8 mouse cellular contexts compared by ENCODE assay signal in the genomic region with DNA sequence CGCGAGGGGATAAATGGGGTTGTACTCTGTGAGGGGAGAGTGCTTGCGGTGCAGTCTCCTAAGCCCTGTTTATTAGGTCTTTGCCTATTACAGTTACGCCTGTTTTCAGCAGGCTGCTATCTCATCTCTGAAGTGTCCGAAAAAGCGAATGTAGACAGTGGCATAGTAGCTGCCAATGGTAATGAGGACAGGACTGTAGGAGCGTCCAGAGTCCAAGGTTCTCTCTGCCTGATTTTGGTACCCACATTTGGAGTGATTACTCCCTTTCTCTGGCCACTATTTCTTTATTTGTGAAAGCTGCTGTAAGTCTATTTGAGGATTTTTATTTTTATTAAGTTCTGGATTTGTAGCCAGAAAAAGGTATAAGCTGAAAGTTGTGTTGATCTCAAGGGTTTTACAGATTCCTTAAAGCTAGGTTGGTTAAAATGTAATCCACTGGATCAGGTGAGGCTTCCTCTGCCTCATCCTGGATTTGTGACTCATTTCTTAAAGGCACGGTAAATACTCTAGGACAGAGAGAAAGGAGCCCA. TPM values are rescaled to one million over a fixed set of nuclear protein-coding genes. Genes with fewer than 3 reads are reported as not detected.
DNase-seq lines count a peak whose midpoint lies in the region; ATAC-seq lines count a peak whose summit lies in the region.

Psmd5 (minus strand) TSS at position 153 of the 530 bp plus-strand sequence.

- H3K4me2 ChIP-seq in lung, embryonic 16.5 days (ENCODE audit: low read depth, low read length) = peak within 1 kb of the TSS; percentile 59
- H3K4me2 ChIP-seq in midbrain, embryonic 13.5 days (replicated peaks) = peak within 1 kb of the TSS; percentile 36

- peak within 1 kb of the TSS; percentile 38 for H3K4me3 ChIP-seq in lung, embryonic 16.5 days (ENCODE audit: low read length)
- H3K4me3 ChIP-seq in midbrain, embryonic 13.5 days (replicated peaks) = peak within 1 kb of the TSS; percentile 15

- H3K36me3 ChIP-seq in lung, embryonic 16.5 days (ENCODE audit: control insufficient read depth, insufficient read depth, low read length) = no peaks in the 10 kb centered on the region
- no peaks in the 10 kb centered on the region for H3K36me3 ChIP-seq in midbrain, embryonic 13.5 days

- H3K27me3 ChIP-seq in lung, embryonic 16.5 days (ENCODE audit: control insufficient read depth, insufficient read depth, low read depth, low read length) = peaks cover 11% of the 10 kb centered on the region
- H3K27me3 ChIP-seq in midbrain, embryonic 13.5 days = peaks cover 54% of the 10 kb centered on the region

- 10% methylated on average over 8 of the region's 8 CpGs for WGBS in lung, embryonic 16.5 days
- WGBS in midbrain, embryonic 13.5 days = 12% methylated on average over 8 of the region's 8 CpGs

- no peak within 1 kb of the TSS for H3K27ac ChIP-seq in lung, embryonic 16.5 days (ENCODE audit: low read length)
- H3K27ac ChIP-seq in midbrain, embryonic 13.5 days = no peak within 1 kb of the TSS

- intact Hi-C loops in heart, postnatal 25 days (cut with DNase I) = no loop called here

- no peak for DNase-seq in lung, postnatal 10 days
- no peak for DNase-seq in heart, postnatal 25 days (ENCODE audit: low spot score)
- no peak for DNase-seq in layer of hippocampus, postnatal 14 days (ENCODE audit: low spot score in 2 of 2)
- no peak for DNase-seq in cerebellum, adult 9-10 months
- DNase-seq in frontal cortex, postnatal 36 days (ENCODE audit: low spot score in 2 of 2) = no peak

- peak within 1 kb of the TSS; percentile 60 for H3K9ac ChIP-seq in lung, embryonic 16.5 days (ENCODE audit: low read length)
- H3K9ac ChIP-seq in midbrain, embryonic 13.5 days (replicated peaks) = peak within 1 kb of the TSS; percentile 36

- no peak for ATAC-seq in lung, embryonic 16.5 days (ENCODE audit: low read depth)
- ATAC-seq in erythroblast, adult 5-6 weeks (replicated peaks; ENCODE audit: low FRiP score, poor library complexity, severe bottlenecking) = no peak
- no peak for ATAC-seq in midbrain, embryonic 13.5 days

- H3K9me3 ChIP-seq in lung, embryonic 16.5 days (ENCODE audit: control insufficient read depth, low read length) = no peaks in the 10 kb centered on the region
- H3K9me3 ChIP-seq in midbrain, embryonic 13.5 days = no peaks in the 10 kb centered on the region

- peaks cover 11% of the 10 kb centered on the region for H3K4me1 ChIP-seq in lung, embryonic 16.5 days (replicated peaks; ENCODE audit: control insufficient read depth, insufficient read depth, low read length)
- peaks cover 15% of the 10 kb centered on the region for H3K4me1 ChIP-seq in midbrain, embryonic 13.5 days (replicated peaks)

RNA-seq across cellular contexts. Expression of gene Psmd5, which starts in this region (rescaled TPM):
- 104 and 106 TPM in 2 replicates for polyA plus RNA-seq in lung, embryonic 16.5 days (2015; fragmentation: Nextera tagmentation; extraction: Ambion mirVana)
- total RNA-seq in erythroblast, adult 5-6 weeks (2015; ENCODE audit: low replicate concordance) = 18.0 and 64.0 TPM in 2 replicates
- total RNA-seq in erythroblast, adult 5-6 weeks (2017; ENCODE audit: low replicate concordance) = 11.8 and 25.0 TPM in 2 replicates
- 10 to 100 TPM; 11.9 to 16.3 TPM for total RNA-seq in heart, postnatal 25 days (2021)
- 10 to 100 TPM; 37.3 to 42.7 TPM for total RNA-seq in layer of hippocampus, postnatal 14 days (2021)
- polyA plus RNA-seq in midbrain, embryonic 13.5 days (2015; fragmentation: Nextera tagmentation; extraction: Ambion mirVana) = 104 and 110 TPM in 2 replicates
